Mouse (Mus musculus): ENCODE results near the gene Tmem92. TPM values are rescaled to one million over a fixed set of nuclear protein-coding genes. Genes with fewer than 3 reads are reported as not detected.
"Not testable (repeated sequence)": the region's sequence is repeated elsewhere in the genome, so short reads cannot be mapped to it uniquely, and the experiment has no call there.

Tmem92 gene
- not detected for total RNA-seq (2021)
- long read RNA-seq, experiment 1: 0 reads
- long read RNA-seq, experiment 2: 0 reads

DNA sequence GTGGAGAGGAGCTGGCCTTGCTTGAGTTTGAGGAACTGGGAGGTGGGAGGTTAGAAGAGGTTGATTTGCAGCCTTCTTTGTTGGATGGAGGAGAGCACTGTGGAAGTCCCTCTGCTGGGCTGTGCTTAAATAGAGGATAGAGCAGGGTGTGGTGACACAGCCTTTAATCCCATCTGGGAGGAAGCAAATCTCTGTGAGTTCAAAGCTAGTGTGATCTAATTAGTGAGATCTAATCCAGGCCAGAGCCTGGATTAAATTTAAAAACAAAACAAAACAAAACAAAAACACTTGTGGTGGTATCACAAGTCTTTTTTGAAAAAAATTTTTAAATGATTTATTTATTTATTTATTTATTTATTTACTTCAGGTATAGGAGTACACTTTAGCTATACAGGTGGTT, at the start of gene Tmem92:
Gene Tmem92, minus strand, starts transcription at position 101 of the 400 bp plus-strand sequence.
- Histone ChIP-seq H3K27ac (no peak within 1 kb of the TSS), H3K4me3 (no peak within 1 kb of the TSS)
- intact Hi-C loops (cut with DNase I): loop anchor here (10.0 kb wide), 1 partner anchor 48 kb away; no protein-coding TSS in a partner anchor
- DNase-seq: no peak
- TF ChIP-seq CTCF (IDR thresholded peaks at IDR 0.05): no peak

GRCm38 (mm10) chr11:94828966-94829365, 46.5 kb upstream of the Tmem92 start:
- intact Hi-C loops (cut with DNase I): no loop called here
- no peak for TF ChIP-seq CTCF (IDR thresholded peaks at IDR 0.05)
- no peak overlapping the region for H3K4me3 ChIP-seq
- no peak overlapping the region for H3K27ac ChIP-seq
- no peak for DNase-seq

DNA sequence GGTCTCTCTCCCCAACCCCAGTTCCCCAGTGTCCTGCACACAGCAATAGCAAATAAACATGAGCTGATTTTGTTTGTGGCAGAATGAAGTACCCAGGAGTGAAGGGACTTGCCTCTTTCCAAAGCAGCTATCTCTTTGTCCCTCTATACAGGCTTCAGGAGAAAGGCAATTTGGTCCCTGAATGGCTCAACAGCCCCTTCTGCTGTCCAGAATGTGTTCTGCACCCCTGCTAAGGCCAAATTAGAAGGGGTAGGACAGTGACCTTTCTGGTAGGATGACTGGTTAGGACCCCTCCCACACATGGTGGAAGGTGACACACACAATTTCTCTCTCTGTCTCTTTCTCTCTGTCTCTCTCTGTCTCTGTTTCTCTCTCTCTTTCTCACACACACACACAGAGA, 36.9 kb upstream of the Tmem92 start:
- DNase-seq; intact Hi-C loops (cut with DNase I); H3K4me3 ChIP-seq; H3K27ac ChIP-seq: not testable (repeated sequence)
- TF ChIP-seq CTCF (IDR thresholded peaks at IDR 0.05): peak; percentile 25; the same call in 1 of the 2 replicates

DNA sequence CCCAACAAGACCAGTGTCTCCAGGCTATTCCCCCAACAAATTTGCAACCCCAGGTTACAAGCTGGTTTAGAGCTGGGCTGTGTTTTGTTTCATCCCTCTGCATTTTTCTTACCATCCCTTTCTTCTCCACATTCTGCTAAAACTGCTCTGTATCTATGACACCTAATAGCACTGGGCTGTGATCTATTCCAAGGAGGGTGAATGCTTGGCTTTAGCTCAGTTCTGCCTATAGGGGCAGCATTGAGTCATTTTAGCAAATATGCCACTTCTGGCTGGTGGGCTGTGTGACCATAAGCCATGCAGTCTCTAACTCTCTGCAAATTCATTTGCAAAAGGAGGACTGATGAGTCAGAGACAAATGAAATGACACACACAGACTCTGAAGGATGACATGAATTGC, 36.4 kb upstream of the Tmem92 start:
- H3K27ac ChIP-seq; intact Hi-C loops (cut with DNase I); H3K4me3 ChIP-seq; DNase-seq: not testable (repeated sequence)
- TF ChIP-seq CTCF (IDR thresholded peaks at IDR 0.05): peak; percentile 26

- intact Hi-C loops (cut with DNase I); H3K4me3 ChIP-seq; H3K27ac ChIP-seq; DNase-seq: not testable (repeated sequence)
Observed at GRCm38 (mm10) chr11:94811537-94811936, 29.0 kb upstream of the Tmem92 start.

DNA sequence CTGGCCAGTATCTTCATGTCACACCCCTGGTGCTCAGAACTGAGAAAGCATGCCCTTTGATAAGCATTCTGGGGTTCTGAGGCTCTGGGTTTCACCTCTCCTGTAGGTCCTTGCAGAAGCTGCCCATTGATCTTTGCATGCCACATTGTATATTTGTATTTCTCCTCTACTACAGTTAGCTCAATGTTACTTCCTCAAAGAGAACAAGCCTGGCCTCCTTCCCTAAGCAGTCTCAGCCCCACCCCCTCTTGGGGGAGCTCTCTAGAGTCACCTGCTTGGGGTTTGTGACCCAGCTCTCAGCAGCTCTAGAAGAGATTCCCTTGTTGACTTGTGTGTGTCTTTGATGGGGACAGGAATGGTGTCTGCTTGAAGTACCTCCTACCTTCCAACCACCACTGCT, 9.2 kb upstream of the Tmem92 start:
- TF ChIP-seq CTCF (IDR thresholded peaks at IDR 0.05): no peak
- intact Hi-C loops (cut with DNase I): no loop called here
- Histone ChIP-seq H3K4me3 (no peak overlapping the region), H3K27ac (no peak overlapping the region)
- DNase-seq: no peak

GRCm38 (mm10) chr11:94785247-94785646, 2.7 kb upstream of the Tmem92 start:
- Histone ChIP-seq H3K27ac (no peak overlapping the region), H3K4me3 (no peak overlapping the region)
- peak; percentile 79 for TF ChIP-seq CTCF (IDR thresholded peaks at IDR 0.05)
- intact Hi-C loops (cut with DNase I): loop anchor here (10.0 kb wide), 1 partner anchor 50 kb away; no protein-coding TSS in a partner anchor
- peak; percentile 67 for DNase-seq

DNA sequence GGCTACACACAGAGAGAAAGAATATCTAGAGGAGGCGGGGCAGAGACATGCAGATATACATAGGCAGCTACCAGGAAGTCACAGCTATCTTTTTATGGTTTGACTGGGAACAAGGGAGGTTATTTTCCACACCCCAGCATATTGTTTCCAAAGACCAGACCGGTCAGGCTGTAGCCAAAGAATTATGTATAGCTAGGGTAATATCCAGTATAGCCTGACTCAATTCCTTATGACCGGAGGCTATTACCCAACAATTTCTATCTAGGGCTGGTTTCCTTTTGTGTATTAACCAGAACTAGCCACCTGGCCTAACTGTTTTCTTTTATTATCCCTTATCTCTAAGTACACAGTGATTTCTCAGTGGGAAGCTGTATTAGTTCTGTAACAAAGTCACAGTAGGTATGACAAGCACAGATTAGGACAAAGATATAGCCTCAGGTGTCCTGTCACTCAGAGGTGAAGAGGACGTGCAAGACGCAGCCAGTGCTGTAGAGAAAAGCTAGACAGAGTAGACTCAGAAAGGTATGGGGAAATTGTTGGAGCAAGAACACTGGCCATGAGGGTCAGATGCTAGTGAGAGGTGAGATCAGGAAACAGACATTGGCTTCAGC, 7.5 kb downstream of the Tmem92 start:
- no peak for TF ChIP-seq CTCF (IDR thresholded peaks at IDR 0.05)
- H3K4me3 ChIP-seq: no peak overlapping the region
- intact Hi-C loops (cut with DNase I): no loop called here

GRCm38 (mm10) chr11:94773851-94774250, 8.7 kb downstream of the Tmem92 start:
- Histone ChIP-seq H3K4me3 (no peak overlapping the region), H3K27ac (no peak overlapping the region)
- intact Hi-C loops (cut with DNase I): no loop called here
- no peak for DNase-seq
- TF ChIP-seq CTCF (IDR thresholded peaks at IDR 0.05): peak; percentile 22; the same call in 1 of the 2 replicates

More for the DNA sequence above, 7.5 kb downstream of the Tmem92 start:
- H3K27ac ChIP-seq: no peak overlapping the region
- DNase-seq: no peak

DNA sequence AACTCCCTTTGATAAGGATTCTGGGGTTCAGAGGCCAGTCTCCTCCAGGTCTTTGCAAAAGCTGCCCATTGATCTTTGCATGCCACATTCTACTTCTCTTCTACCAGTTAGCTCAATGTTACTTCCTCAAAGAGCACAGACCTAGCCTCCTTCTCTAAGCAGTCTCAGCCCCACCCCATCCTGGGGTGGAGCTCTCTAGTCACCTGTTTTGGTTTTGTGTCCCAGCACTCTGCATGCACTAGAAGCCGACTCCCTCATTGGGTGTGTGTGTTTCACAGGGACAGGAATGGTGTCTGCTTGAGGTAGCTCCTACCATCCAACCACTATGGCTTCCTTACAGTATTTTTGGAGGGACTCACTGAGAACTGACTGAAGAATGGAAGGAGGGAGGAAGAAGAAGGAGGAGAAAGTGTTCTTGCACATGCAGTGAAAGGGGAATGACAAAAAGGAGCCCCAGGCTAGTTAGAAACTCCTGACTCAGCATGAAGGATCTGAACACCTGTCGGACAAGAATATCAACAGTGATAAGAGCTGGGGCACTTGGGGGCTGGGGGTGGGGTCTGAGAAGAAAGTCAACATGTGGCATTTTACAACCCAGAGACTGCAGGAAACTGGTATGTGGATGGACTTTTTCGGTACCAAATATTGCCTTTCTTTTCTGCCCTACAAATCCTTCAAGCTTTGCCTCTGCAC, 10.0 kb downstream of the Tmem92 start:
- intact Hi-C loops (cut with DNase I): no loop called here
- no peak for TF ChIP-seq CTCF (IDR thresholded peaks at IDR 0.05)
- no peak overlapping the region for H3K27ac ChIP-seq
- DNase-seq: no peak
- no peak overlapping the region for H3K4me3 ChIP-seq

GRCm38 (mm10) chr11:94767241-94767640, 15.3 kb downstream of the Tmem92 start:
- no peak for TF ChIP-seq CTCF (IDR thresholded peaks at IDR 0.05)
- no peak for DNase-seq
- intact Hi-C loops (cut with DNase I): no loop called here
- Histone ChIP-seq H3K4me3 (no peak overlapping the region), H3K27ac (no peak overlapping the region)

- no peak overlapping the region for H3K27ac ChIP-seq
- no peak for TF ChIP-seq CTCF (IDR thresholded peaks at IDR 0.05)
- no peak for DNase-seq
Observed at GRCm38 (mm10) chr11:94762775-94763174, 19.7 kb downstream of the Tmem92 start.

DNA sequence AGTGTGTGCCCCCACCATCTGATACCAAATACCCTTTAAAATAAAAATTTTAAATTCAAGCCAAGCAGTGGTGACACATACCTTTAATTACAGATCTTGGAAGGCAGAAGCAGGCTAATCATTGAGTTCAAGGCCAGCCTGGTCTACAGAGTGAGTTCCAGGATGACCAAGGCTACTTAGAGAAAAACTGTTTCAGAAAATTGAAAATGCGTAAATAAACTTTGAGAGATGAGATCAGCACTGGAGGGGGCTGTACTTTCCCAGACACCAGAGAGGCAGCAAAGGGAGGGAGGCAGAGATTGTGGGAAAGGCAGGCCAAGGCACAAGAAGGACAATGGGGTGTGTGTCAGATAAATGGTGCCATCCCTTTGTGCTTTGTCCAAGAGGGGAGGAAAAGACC, 20.2 kb downstream of the Tmem92 start:
- no peak for DNase-seq
- intact Hi-C loops (cut with DNase I): no loop called here
- H3K27ac ChIP-seq: no peak overlapping the region
- no peak overlapping the region for H3K4me3 ChIP-seq
- no peak for TF ChIP-seq CTCF (IDR thresholded peaks at IDR 0.05)

More at GRCm38 (mm10) chr11:94762775-94763174, 19.7 kb downstream of the Tmem92 start:
- no peak overlapping the region for H3K4me3 ChIP-seq
- intact Hi-C loops (cut with DNase I): no loop called here

All from gastrocnemius, adult 2 months (tissue).